Mouse (Mus musculus) frontal cortex, postnatal 25 days (tissue): ENCODE measurements around the gene Meioc.

Source experiments
- DNase-seq, 2 experiments: peaks; one replicate each; pipeline ENCODE4 v3.0.0; 2022; ENCODE audit warnings: low spot score in 2 of 2

Gene Meioc

DNA sequence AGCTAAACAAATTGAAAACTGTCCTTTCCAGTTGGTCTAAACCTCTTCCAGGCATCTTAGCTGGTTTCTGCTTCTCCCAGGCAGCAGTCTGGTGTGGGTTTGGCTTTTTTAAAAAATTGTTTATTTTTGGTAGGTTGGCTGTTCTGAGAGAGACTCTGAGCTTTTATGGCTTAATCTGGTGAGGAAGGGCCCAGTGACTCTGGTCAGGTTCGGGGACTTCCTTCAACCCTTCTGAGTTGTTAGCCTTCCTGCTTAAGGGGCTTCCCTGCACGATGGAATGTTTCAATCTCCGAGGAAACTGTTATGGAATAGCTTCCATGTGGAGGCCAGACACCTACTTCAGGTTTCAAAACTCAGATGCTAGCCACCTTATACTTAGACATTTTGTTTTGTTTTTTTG lies at the start of gene Meioc:
Gene Meioc (plus strand): TSS at position 301 of the 400 bp plus-strand sequence.
- DNase-seq, result no peak

DNA sequence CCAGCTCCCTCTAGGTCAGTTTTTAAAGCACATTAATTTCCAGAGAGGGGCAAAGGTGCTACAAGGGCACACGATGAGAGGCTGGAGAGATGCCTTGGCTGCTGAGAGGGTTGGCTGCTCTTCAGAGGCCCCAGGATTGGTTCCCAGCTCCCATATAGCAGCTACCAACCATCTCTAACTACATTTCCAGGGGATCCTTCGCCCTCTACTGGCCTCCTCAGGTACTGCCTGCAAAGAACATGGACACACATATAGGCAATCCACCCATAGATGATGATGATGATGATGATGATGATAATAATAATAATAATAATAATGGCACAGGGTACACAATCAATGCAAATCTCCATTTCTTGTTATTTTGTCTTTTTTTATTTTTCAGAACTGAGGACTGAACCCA lies 44.1 kb upstream of the Meioc start:
- DNase-seq, result no peak

DNA sequence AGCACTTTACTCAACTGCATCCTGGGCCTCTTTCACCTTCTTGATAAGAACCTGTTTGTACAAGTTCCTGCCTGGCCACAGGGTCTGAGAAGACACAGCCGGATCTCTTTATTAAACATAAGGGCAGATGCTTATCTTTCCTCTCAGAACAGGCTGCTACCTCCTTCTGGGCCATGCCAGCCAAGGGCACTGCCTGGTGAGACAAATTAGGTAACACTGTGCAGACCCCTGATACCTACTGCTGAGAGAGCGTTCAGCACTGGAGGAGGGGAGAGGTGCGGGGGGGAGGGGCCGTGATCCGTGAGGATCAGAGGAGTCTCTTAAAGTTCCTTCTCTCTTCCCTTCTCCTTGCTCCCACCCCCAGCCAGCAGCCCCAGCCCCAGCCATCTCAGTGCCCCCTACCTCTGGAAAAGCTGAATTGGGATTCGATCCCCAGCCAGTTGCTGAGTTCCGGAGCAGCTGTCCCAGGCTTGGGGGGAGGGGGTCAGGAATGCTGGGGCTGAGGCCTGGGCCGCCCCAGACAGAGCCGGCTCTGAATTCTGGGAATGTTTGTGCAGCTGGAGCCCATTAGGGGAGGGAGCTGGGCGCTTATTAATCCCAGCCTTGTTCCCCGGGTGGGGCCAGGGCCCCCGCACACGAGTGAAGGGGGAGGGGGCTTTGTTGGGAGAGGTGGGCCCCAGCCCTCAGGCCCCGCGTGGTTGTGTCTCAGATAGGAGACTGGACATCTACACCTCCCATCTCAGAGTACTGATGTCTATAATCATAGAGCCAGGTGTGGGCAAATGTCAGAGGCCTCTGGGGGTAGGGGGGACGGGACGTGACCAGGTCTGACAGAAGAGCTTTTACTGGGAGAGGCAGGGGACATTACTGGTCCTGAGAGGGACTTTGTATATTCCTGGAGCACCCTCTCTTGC lies 39.4 kb upstream of the Meioc start:
- DNase-seq, result no peak

DNA sequence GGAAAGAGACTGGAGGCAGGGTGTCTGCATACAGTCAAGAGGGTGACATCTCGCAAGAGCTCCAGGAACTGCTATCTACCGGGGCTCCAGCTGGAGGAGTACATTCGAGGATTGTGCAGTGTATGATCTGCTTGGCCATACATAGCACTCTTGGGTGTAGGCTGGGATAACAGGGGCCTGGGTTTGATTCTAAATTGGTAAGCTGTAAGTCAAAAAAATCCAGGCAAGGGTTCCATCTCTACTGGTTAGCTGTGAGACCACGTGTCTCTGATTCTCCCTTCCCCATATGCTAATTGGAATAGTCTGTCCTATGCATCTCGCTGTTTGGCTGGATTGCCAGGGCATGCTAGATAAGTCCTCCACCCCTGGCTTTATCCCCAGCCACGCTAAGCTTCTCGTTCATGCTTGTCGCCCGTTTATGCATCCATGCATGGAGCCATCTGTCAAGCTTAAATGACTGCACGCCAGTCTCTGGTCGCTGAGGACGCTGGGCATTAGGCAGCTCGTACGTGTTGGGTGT lies 38.6 kb upstream of the Meioc start:
- no peak for DNase-seq

DNA sequence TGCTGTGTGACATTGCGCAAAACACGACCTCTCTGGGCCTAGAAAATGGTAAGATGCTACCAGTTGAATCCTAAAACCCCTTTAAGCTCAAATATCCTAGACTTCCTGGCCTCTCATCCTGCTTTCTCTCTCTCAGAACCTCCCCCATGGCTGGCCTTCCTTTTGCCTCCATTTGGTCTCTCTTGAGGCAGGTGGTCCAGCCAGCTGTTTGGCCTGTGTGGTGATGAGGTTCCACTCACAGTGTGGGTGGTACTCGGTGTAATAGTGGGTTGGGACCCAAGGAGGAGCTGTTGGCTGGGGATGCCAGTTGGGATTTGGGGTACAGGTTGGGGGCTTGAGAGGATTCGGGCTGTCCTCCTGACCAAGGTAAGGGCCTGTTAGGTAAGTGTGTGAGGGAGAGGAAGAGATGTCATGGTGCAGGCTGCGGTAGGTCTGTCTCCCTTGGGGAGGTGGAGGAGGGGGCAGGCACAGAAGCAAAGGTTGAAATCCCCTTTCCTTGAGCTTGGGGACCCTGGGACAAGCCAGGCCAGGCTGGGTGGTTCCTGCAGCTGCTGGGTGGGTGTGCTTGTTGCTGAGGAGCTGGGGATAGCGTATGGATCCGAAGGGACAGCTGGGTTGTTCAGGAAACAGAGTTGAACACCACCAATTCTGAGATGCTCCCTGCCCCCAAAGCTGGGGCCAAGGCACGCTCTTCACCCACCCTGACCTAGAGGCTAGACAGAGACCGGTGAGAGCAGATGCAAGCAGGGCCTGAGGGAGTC lies 36.2 kb upstream of the Meioc start:
- no peak for DNase-seq

DNA sequence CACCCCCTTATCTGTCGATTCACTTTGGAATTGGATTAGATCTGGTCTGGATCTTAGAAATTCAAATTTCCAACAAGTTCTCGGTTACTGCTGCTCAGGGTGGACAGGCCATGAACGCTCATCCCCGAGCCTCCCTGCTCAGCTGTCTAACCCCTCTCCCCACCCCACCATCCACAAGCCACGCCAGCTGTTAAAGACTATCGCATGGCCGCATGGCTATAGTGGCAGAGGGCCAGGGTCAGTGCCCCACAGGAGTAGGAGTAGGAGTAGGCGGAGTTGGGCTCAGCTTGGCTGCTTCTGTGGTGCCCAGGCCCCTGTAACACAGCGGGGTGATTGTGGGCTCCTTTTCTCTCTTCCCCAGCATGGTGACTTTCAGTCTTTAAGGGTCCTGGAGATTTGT lies 35.0 kb upstream of the Meioc start:
- DNase-seq, result no peak

DNA sequence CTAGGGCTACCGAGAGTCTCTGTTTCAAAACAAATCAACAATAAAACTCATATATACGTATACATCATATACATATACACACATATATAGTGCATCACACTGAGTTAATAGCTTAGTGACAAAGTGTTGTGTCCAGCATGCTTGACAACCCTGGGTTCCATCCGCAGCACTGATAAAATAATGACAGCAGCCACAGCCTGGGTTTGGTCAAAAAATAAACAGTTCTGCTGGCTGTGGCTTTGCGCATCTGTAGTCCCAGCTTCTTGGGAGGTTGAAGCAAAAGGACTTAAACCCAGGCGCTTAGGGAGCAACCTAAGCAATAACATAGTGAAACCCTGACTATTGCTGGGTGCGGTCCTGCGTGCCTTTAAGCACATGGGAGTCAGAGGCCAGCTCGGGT lies 34.1 kb upstream of the Meioc start:
- no peak for DNase-seq

DNA sequence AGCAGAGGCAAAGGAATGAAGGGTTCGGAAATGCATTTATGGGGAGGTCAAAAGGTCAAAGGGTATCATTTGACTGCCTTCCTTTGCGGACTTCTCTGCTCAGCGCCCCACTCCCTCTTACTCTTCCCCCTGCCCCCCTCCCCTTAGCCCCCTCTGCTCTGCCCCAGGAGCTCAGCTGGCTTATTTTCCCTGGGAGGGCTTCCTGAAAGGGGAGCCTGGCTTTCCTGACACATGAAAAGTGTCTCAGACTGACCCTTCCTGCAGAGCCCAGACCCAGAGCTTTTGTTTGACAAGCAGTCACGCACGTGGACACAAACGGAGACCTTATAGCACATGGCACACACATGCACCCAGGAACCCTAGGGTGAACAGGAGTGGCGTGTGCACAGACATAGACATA lies 32.8 kb upstream of the Meioc start:
- no peak for DNase-seq

DNA sequence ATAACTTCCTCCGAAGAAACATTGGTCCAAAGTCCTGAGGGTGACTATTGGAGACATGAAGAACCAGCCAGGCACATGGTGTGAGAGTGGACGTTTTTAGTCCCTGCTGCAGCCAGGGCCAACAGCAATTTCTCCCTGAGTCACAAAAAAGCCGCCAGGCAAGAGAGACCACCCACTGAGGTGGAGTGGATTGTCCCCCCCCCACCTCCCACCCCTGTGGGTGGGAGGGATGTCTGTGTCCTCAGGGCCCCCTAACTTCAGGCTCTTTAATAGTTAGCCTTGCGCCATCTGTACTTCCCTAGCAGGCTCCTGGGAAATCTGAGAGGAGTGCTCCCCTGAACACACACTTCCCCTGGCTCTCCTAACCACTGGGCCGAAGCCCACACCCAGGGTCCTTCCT lies 32.3 kb upstream of the Meioc start:
- DNase-seq, result no peak

DNA sequence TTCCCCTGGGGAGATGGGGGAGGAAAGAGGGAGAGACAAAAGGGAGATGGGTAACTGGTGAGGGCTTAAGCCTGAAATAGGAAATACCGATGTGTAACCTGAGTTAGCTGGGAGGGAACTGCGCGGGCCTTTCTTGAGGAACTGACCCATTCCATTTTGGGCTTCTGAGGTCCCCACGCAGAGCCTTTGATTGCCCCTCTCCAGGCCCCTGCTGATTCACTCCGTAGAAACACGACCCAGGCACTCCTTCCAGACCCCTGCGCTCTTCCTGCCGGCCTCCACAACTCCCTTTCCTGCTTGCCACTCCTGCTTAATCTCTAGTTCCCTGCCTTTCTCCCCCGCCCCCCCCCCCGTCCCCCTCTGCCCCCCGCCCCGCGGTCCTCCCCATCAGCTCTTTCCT lies 30.8 kb upstream of the Meioc start:
- DNase-seq, result no peak

DNA sequence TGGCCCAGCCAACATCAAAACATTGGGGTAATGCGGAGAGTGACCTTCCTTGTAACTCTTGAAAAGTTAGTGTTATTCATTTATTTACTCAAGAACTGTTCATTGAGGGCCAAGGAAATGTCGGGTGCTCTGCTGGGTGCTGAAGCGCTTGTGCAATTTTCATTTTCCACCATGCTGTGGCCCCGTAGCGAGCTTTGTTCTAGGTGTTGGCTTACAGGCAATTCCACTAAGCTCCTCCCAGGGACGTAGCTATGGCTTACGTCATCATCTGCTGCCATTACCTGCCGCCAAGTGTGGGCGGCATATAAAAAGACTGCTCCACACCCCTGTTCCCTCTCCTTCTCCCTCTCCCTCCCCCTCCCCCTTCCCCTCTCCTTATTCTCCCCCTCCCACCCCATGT lies 30.1 kb upstream of the Meioc start:
- no peak for DNase-seq

DNA sequence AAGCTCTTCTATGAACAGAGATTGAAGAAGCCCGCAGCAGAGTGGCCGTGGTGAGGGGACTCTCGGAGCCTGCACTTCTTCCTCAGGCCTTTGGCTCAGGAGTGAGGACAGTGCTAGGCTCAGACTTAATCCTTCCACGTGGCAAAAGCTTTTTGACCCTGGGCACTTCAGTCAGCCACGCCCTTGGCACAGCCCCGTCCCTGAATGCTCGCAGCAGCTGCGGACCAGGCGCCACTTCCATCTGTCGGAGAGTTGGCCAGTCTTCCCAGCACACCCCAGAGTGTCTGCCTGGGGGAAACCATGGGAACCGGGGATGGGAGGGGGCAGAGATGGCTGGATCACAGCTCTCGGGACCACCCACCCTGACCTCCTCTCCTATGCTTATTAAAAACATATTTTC lies 26.6 kb upstream of the Meioc start:
- no peak for DNase-seq

DNA sequence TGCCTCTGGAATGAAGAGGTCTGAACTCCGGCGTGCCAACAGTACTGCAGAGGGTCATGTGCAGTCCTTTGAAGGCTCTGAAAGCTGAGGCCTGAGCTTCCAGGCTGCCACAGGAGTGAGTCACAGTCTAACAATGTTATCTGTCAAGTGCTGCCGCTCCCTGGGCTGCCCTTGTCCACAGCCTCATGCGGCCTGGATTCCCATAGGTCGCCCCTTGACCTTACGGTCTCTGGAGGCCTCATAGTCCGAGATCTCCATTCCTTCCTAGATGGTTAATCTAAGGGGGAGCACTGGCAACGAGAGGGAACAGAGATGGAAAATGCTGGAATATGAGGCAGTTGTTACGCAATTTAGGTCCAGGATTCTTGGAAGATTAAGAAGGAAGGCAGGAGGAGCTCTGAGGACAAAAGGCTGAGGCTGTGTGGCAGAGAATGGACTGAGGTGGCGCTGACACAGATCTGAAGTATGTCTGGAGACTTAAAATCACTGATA lies 19.6 kb upstream of the Meioc start:
- no peak for DNase-seq

DNA sequence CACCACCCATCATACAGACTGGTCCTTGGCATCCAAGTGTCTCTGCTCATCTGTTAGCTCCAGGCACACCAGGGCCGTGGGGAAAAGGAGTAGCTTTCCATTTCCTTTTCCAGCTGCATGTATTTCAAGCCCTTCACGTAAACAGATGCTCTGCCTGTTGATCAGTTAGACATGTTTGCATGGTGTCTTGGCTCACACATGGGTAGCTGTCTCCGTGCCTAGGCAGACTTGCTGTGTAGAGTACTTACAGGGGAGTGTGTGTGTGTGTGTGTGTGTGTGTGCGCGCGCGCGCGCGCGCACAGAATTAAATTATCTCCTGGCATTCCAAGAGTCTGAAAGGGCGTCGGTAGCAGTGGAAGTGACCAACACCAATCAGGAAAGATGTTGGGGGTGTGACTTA lies 17.3 kb upstream of the Meioc start:
- no peak for DNase-seq

DNA sequence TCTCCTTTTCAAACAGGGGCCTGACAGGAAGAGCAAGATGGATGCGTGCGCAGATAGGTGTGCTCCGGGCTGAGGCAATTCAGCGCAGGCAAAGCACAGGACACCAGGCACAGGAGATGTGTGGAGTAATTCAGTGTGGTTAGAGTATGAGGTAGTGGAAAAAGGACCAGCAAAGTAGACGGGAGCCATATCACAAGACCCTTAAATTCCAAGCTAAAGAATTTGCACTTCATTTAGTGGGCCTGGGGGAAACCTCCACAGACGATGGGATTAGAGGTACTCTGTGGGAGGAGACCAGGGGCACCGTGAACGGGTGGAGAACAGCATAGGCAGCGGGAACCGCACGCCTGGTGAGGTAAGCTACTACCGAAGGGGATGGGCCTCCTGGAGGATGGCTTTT lies 15.6 kb upstream of the Meioc start:
- no peak for DNase-seq

DNA sequence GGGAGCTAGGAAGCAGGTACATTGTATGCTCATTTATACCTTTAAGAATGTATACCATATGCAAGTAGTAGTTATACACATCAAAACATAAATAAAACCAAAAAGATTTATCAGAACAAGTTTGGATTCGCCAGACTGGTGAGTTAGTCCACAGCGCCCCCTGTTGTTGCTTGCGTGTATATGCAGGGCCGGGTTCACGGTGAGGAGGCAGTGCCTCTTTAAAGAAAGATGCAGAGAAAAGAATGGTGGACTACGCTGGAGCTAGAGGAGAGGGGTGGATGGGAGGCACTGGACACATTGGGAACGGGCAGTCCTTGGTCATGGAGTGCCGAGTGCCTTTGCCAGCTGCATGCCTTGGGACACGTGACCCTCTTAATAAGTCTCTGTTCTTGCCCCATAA lies 12.1 kb upstream of the Meioc start:
- peak; percentile 40 to 66 for DNase-seq

DNA sequence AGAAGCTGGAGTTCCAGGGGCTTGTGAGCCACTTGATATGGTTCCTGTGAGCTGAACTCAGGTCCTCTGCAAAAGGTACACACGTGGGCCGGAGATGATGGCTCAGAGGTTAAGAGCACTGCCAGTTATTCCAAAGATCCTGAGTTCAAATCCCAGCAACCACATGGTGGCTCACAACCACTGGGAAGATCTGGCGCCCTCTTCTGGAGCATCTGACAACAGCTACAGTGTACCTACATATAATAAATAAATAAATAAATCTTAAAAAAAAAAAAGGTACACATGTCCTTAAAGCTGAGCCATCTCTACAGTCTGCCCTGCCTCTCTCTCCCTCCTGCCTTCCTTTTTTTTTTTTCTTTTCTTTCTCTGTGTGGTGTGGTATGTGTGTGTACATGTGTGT lies 10.7 kb upstream of the Meioc start:
- DNase-seq, result no peak

DNA sequence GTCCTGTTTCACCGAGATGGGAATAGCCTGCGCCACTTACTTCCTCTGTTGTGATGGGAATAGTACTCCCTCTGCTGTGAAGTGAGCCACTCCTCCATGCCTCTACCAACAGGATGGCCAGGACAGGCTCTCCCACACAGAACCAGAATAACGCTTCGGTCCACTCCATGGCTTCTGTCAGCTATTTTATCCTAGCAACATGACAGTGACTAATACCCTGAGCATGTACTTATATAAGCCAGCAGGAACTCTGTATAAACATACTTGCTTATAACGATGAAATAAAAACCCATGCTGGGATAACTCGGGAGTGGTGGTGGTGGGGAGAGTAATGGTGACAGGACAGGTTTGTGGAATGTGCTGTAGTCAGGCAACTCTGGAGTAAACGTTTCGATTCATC lies 7.6 kb upstream of the Meioc start:
- DNase-seq, result no peak

DNA sequence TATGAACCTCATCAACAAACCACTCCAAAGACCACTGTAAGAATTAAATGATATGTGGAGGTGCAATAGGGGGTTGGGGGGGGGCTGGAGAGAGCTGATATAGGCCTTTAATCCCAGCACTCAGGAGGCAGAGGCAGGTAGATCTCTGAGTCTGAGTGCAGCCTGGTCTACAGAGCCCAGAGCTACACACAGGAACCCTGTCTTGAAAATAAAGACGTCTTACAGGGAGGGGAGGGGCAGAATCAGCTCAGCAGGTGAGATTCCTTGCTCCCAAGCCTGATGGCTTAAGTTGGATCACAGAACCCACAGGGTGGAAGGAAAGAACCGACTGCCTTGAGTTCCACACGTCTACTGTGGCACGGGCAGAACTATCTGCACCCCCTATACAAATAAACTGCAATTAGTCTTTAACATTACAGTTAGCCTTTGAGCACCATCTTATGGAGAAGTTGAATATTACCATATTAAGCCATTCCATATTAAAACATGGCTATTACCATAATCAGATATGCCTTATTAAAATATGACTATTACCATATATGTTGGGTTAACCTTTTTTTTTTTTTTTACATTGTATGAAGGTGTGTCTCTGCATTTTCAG lies 7.1 kb upstream of the Meioc start:
- no peak for DNase-seq

DNA sequence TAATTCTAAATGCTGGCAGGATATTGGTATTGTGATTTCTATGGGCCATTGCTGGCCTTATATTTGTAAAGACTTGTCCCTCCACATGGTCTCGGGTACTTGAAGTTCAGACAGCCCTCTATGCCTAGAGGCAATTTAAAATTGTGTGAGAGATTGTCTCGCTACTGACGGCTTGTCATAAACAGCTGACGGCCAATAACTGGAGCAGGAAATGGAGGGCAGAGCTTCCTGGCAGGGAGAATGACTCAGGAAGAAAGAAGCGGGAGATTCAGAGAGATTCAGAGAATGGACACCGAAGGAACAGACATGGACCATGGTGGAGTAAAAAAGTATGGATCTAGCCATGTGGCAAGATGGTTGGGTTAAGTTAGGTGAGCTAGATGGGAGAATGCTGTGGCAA lies 6.6 kb upstream of the Meioc start:
- no peak for DNase-seq

DNA sequence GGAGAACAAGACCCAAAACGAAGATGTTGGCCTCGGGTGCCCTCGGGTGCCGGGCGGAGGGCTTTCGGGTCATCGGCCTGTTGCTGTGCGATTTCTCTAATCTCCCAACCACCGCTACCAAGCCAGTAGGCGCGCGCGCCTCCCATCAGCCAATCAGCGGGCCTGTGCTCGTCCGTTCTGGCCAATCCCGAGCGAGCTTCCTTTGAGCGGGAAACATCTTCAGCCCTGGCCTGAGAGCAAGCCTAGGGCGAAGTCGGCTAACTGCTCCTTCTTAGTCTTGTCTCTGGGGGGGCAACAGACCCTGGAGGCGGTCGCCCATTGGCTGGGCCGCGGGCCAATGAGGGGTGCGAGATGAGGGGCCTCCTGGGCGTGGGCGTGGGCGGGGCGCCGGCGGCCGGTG lies 1.6 kb downstream of the Meioc start:
- no peak for DNase-seq

DNA sequence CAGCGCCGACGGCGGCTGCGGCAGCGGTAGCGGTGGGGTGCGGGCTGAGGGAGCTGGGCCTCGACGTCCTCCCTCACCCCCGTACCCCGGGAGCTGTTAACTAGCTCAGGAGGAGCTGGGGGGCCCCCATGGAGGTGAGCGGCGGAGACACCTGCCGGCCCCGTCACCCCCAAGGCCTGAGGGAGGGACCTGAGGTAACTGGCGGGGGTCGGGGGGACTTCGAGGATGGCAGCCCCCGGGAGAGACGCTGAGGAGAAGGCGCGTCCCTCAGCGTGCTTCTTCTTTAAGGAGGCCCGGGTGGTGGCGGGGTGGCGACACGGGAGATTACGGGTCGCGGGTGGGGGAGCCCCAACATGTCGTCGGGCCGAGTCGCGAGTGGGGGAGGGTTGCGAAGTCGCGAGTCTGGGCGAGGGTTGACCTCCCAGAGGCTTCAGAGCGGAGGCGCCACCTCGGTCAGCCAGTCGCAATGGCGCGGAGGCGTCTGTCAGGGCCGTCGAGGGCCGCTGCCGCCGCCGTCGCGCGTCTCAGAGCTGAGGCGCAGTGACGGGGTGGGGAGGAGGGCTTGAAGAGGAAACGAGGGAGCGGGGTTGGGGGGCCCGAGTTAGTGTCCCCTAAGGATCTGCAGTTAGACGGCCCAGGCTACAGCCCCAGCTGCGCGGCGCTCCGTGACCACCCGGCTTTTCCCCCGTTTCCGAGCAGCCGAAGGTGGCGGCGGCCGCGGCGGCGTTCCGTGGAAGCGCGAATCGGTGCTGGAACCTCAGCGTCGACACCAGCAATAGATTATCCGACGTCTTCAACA lies 2.3 kb downstream of the Meioc start:
- no peak for DNase-seq
